Mouse (Mus musculus): ENCODE data around the gene Cpne2. TPM values are rescaled to one million over a fixed set of nuclear protein-coding genes. Genes with fewer than 3 reads are reported as not detected.

Gene Cpne2
- polyA plus RNA-seq, 1 experiment from 2014 or later, result 12.9 TPM

DNA sequence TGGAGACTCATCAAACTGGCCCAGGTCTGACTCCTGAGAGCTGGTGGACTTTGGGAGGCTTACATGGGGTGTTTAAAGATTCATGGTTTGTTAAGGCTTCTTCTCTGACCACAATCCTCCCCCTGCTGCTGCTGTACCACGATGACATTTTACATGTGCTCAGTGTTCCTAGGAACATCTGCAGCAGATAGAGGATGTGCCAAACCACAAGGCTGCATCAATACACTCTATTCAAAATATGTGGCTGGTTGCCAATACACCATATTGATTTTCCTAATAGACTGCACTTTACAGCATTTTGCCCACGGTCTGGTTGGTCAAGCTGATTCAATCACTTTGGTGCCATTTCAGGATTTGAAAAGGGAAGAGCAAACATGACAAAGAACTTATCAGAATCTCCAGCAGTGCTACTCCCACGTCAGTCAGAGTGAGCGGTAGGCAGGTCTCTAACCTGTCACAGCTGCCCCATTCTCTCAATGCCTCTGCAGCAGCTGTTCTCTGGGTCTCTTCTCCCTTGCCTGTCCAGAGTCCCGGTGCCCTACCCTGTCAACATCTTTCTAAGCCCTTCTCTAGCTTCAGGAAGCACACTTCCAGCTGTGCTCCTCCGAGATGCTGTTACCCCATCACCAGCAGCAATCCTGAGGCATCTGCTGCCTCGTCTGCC lies 49.2 kb downstream of the Cpne2 start:
- Histone ChIP-seq H3K4me2 (ENCODE audit: low read length) (no peak overlapping the region), H3K27me3 (ENCODE audit: insufficient read depth, low read length) (no peaks in the 10 kb centered on the region), H3K27ac (no peak overlapping the region), H3K9me3 (replicated peaks; ENCODE audit: low read length) (no peaks in the 10 kb centered on the region), H3K4me1 (replicated peaks; ENCODE audit: insufficient read depth, low read length) (no peaks in the 10 kb centered on the region), H3K9ac (ENCODE audit: low read depth, low read length) (no peak overlapping the region), H3K36me3 (ENCODE audit: insufficient read depth, low read length) (peaks cover 48% of the 10 kb centered on the region), H3K4me3 (replicated peaks; ENCODE audit: low read depth, low read length) (no peak overlapping the region)
- DNase-seq (ENCODE audit: low spot score) (no peak), ATAC-seq (replicated peaks; ENCODE audit: low FRiP score, low read depth) (no peak)
- no peak for TF ChIP-seq CTCF (IDR thresholded peaks at IDR 0.05; ENCODE audit: low read depth)
- WGBS, result 93% methylated on average over 7 of the region's 7 CpGs

- no peaks in the 10 kb centered on the region for H3K27me3 ChIP-seq (ENCODE audit: insufficient read depth, low read length)
- ATAC-seq (replicated peaks; ENCODE audit: low FRiP score, low read depth), result no peak
- no peaks in the 10 kb centered on the region for H3K4me1 ChIP-seq (replicated peaks; ENCODE audit: insufficient read depth, low read length)
- H3K4me3 ChIP-seq (replicated peaks; ENCODE audit: low read depth, low read length), result no peak overlapping the region
- peaks cover 51% of the 10 kb centered on the region for H3K36me3 ChIP-seq (ENCODE audit: insufficient read depth, low read length)
- DNase-seq (ENCODE audit: low spot score), result no peak
- H3K4me2 ChIP-seq (ENCODE audit: low read length), result no peak overlapping the region
- no peak overlapping the region for H3K9ac ChIP-seq (ENCODE audit: low read depth, low read length)
- no peaks in the 10 kb centered on the region for H3K9me3 ChIP-seq (replicated peaks; ENCODE audit: low read length)
- H3K27ac ChIP-seq, result no peak overlapping the region
- WGBS, result 86% methylated on average over 6 of the region's 6 CpGs
- TF ChIP-seq CTCF (IDR thresholded peaks at IDR 0.05; ENCODE audit: low read depth), result no peak
Observed at GRCm38 (mm10) chr8:94582569-94582968, 49.8 kb downstream of the Cpne2 start.

- Histone ChIP-seq H3K27me3 (ENCODE audit: insufficient read depth, low read length) (no peaks in the 10 kb centered on the region), H3K36me3 (ENCODE audit: insufficient read depth, low read length) (peaks cover 50% of the 10 kb centered on the region), H3K27ac (no peak overlapping the region), H3K9ac (ENCODE audit: low read depth, low read length) (no peak overlapping the region), H3K4me3 (replicated peaks; ENCODE audit: low read depth, low read length) (no peak overlapping the region), H3K4me1 (replicated peaks; ENCODE audit: insufficient read depth, low read length) (no peaks in the 10 kb centered on the region), H3K4me2 (ENCODE audit: low read length) (no peak overlapping the region), H3K9me3 (replicated peaks; ENCODE audit: low read length) (no peaks in the 10 kb centered on the region)
- peak; percentile 80 for TF ChIP-seq CTCF (IDR thresholded peaks at IDR 0.05; ENCODE audit: low read depth)
- 39% methylated on average over 4 of the region's 4 CpGs for WGBS
- peak; percentile 81 for DNase-seq (ENCODE audit: low spot score)
- ATAC-seq (replicated peaks; ENCODE audit: low FRiP score, low read depth), result peak; percentile 36; the same call in 1 of the 2 replicates
Observed at GRCm38 (mm10) chr8:94584238-94584817, 51.5 kb downstream of the Cpne2 start.

DNA sequence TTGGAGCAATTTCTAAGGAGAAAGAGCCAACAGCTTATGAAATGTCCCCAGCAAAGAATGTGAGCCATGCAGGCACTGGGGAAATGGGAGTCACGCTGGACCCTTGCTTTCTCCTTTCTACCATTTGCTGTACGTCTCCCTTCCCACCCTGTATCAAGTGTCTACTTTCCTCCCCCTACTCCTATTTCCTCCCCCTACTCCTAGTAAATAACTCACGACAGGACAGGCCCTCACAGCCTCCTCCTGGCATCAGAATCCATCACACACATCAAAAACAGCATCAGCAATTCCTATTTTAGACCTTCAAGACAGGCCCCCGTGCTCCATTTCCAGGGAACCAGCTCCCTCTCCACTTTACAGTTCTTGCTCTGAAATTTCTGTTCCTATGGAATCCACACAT lies 58.9 kb downstream of the Cpne2 start:
- no peak for ATAC-seq (replicated peaks; ENCODE audit: low FRiP score, low read depth)
- TF ChIP-seq CTCF (IDR thresholded peaks at IDR 0.05; ENCODE audit: low read depth), result no peak
- no peak overlapping the region for H3K4me3 ChIP-seq (replicated peaks; ENCODE audit: low read depth, low read length)
- H3K9me3 ChIP-seq (replicated peaks; ENCODE audit: low read length), result no peaks in the 10 kb centered on the region
- H3K4me1 ChIP-seq (replicated peaks; ENCODE audit: insufficient read depth, low read length), result no peaks in the 10 kb centered on the region
- WGBS, result 37% methylated on average over 4 of the region's 4 CpGs
- H3K9ac ChIP-seq (ENCODE audit: low read depth, low read length), result no peak overlapping the region
- peaks cover 16% of the 10 kb centered on the region; the same call in 1 of the 2 replicates for H3K36me3 ChIP-seq (ENCODE audit: insufficient read depth, low read length)
- no peaks in the 10 kb centered on the region for H3K27me3 ChIP-seq (ENCODE audit: insufficient read depth, low read length)
- no peak overlapping the region for H3K27ac ChIP-seq
- peak; percentile 60 for DNase-seq (ENCODE audit: low spot score)
- H3K4me2 ChIP-seq (ENCODE audit: low read length), result no peak overlapping the region

DNA sequence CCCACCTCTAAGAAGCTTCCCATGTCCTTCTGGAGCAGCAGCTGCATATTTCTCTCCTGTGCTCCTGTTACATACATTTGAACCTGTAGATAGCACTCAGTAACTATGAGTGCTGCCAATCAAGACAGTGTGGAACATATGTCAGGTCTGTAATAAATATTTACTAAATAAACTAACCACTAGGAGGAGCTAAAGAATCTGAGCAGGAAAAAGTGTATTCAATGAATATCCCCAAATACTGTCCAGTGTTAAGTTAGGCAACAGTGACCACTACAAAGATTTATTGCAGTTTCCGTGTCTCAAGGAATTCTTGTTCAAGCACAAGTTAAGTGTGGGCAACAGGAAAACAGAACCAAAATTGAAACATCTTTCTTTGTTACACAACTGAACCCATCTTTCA lies 61.4 kb downstream of the Cpne2 start:
- Histone ChIP-seq H3K4me2 (ENCODE audit: low read length) (no peak overlapping the region), H3K4me1 (replicated peaks; ENCODE audit: insufficient read depth, low read length) (no peaks in the 10 kb centered on the region), H3K27ac (0 out of 2 replicates have a peak overlapping the region, but pooled peaks have one; percentile 28), H3K9ac (ENCODE audit: low read depth, low read length) (no peak overlapping the region), H3K9me3 (replicated peaks; ENCODE audit: low read length) (no peaks in the 10 kb centered on the region), H3K36me3 (ENCODE audit: insufficient read depth, low read length) (peaks cover under 1% of the 10 kb centered on the region; the same call in 1 of the 2 replicates), H3K4me3 (replicated peaks; ENCODE audit: low read depth, low read length) (no peak overlapping the region), H3K27me3 (ENCODE audit: insufficient read depth, low read length) (no peaks in the 10 kb centered on the region)
- ATAC-seq (replicated peaks; ENCODE audit: low FRiP score, low read depth) (no peak), DNase-seq (ENCODE audit: low spot score) (peak; percentile 74)
- TF ChIP-seq CTCF (IDR thresholded peaks at IDR 0.05; ENCODE audit: low read depth), result peak; percentile 69
- WGBS, result 5% methylated on average over 1 of the region's 1 CpGs

- peak overlapping the region; percentile 94 for H3K4me3 ChIP-seq (replicated peaks; ENCODE audit: low read depth, low read length)
- DNase-seq (ENCODE audit: low spot score) (no peak), ATAC-seq (replicated peaks; ENCODE audit: low FRiP score, low read depth) (no peak)
- no peak for TF ChIP-seq CTCF (IDR thresholded peaks at IDR 0.05; ENCODE audit: low read depth)
- peak overlapping the region; percentile 93 for H3K4me2 ChIP-seq (ENCODE audit: low read length)
- H3K27ac ChIP-seq, result peak overlapping the region; percentile 98; the same call in 1 of the 2 replicates
- H3K9ac ChIP-seq (ENCODE audit: low read depth, low read length), result peak overlapping the region; percentile 93
- WGBS, result 9% methylated on average over 5 of the region's 5 CpGs
- H3K27me3 ChIP-seq (ENCODE audit: insufficient read depth, low read length), result no peaks in the 10 kb centered on the region
- no peaks in the 10 kb centered on the region for H3K36me3 ChIP-seq (ENCODE audit: insufficient read depth, low read length)
- no peaks in the 10 kb centered on the region for H3K9me3 ChIP-seq (replicated peaks; ENCODE audit: low read length)
- peaks cover 8% of the 10 kb centered on the region for H3K4me1 ChIP-seq (replicated peaks; ENCODE audit: insufficient read depth, low read length)
Observed at GRCm38 (mm10) chr8:94600478-94600877, 67.7 kb downstream of the Cpne2 start.

Data from kidney, postnatal 0 days (tissue).